Mouse (Mus musculus): ENCODE data around the gene Ttc16.

Gene Ttc16

DNA sequence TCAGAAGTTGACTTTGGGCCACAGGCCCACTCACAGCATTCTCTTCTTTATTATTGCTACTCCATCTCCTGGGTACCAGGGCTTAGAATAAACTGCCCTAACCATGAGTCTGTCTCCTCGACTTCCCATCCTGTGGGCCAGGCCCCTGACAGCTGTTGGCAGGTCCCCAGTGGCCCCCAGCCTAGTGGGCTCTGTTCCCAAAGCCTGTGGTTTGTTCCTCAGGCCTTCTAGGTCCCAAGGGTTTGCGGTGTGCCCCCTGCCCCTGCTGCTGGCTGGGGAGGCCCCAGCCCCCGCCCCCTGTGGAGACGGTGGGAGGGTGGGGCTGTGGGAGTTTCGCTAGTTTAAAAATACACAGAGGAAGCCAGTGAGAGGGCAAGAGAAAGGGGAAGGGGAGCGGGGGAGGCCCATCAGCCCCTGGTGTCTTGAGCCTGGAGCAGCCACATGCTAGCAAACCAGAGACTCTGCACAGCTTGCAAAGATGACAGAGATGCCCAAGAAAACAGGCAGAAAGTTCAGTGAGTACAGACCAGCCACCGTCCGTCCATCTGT lies 54.7 kb downstream of the Ttc16 start, which contains the start of gene Sh2d3c:
Gene Sh2d3c (plus strand): TSS at position 375 of the 549 bp plus-strand sequence.
- intact Hi-C loops (cut with DNase I), result no loop called here

- intact Hi-C loops (cut with DNase I), result no loop called here
These were observed 55.4 kb downstream of the Ttc16 start for GRCm38 (mm10) chr2:32720053-32720452.

DNA sequence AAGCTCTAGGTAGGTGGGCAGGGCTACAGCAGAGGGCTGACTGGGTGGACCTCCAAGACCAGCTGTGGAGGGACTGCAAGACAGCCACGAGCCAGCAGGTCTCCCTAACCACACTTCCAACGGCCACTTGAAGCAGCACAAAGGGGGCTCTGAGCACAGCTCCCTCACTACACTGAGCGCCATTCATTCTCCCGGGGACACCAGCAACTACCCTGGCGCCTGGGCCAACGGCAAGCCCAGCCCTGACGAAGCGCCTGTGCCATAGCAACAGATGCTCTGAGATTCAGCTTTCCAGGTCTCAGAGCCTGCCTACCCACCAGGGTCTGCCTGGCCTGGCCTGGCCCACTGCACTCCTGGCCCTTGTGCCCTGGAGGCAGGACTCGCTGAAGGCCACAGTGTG lies 56.7 kb downstream of the Ttc16 start:
- intact Hi-C loops (cut with DNase I), result no loop called here

DNA sequence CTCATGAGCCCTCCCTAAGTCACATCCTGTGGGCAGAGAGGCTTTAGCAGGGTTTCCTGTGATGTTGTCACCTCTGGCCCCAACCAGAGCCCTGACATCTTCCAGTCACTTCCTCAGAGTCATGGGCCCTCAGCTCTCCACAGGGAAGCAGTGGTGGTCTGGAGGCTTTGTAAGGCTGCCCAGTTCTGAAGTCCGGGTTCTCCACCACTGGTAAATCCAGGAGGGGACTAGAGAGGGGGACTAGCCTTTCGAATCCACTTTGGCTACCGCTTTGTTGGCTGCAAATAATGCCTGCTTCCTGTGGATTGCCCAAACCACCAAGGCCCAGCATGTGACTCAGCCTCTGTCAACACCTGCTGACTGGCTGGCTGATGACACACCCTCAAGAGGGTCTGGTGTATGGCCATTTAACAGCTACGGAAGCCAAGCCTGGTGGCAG lies 60.4 kb downstream of the Ttc16 start:
- intact Hi-C loops (cut with DNase I), result no loop called here

DNA sequence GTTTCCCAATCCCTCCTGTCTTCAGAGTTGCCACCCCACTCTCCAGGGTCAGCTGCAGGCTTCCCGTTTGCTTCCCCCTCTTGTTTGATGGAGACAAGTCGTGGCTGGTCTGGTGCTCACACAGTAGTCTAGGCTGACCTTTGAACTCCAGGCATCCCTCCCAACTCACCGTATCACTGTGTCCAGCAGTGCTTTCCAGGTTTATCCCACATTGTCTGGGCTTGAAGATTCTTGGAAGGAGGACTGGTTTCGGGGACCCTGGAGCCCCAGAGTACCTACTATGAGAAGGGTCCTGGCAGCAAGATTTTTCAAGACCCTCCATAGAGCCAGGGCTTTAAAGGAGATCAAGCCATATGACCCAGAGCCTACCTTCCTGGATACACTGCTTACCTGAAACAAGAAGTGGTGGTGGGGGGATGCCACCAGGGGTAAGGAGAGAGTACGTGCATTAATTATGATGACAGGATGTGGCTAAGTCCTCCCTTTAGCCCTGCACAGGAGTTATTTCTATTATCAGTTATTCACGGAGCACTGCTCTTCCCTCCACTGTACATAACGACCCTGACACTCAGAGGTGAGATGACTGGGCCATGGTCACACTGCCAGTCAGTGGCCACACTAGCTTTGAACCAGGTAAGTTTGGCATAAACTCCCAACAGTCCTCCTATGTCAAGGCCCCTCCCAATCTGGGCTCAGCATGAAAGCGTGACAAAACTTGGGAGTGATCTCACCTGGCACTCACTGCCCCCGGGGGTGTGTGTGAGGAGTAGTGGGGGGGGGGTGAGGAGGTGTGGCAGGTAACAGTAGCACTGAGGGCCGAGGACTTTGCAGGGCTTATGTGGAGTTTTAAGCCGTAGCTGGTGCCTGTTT lies 61.1 kb downstream of the Ttc16 start:
- intact Hi-C loops (cut with DNase I), result no loop called here

GRCm38 (mm10) chr2:32712934-32713817 lies 62.3 kb downstream of the Ttc16 start, which contains the start of gene Cdk9:
Gene Cdk9, minus strand, starts transcription at chr2:32713076.
- intact Hi-C loops (cut with DNase I), result loop anchor here (1.0 kb wide), 1 partner anchor 44 kb away; the partner anchor contains the start of gene Tor2a

DNA sequence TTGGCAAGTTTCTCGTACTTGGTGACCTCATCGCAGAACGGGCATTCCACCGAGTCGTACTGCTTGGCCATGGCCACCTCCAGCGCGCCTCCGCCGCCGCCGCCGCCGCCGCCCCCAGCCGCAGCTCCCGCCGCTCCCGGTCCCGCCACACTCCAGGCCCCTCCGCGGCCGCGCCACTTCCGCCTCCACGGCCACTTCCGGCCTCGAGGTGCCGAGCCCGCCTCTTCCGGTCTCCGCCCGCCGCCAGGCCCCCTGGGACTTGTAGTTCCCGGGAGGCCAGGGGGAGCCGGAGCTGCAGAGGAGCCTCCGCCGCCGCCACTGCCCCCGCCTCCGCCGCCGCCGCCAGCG lies 62.9 kb downstream of the Ttc16 start:
- intact Hi-C loops (cut with DNase I), result no loop called here

DNA sequence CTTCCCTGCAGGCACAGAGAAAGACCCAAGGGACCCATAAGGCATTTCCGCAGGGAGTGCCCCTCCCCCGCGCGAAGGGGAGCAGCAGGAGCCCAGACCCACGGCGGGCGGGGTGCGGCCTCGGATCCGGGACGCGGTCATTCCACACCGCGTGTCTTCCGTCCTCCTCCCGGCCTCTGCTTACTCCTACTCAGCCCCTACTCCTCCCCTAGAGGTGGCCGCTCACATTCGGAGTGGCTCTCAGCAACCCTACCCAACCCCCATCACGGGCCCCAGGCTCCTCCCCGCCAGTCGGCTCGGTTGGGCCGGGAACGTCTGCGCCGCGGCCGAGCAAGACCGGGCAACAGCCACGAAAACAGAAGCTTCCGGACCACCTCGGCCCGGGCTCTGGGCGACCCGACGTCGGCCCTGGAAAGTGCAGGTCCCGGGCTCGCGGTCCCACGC lies 63.3 kb downstream of the Ttc16 start:
- intact Hi-C loops (cut with DNase I), result no loop called here

DNA sequence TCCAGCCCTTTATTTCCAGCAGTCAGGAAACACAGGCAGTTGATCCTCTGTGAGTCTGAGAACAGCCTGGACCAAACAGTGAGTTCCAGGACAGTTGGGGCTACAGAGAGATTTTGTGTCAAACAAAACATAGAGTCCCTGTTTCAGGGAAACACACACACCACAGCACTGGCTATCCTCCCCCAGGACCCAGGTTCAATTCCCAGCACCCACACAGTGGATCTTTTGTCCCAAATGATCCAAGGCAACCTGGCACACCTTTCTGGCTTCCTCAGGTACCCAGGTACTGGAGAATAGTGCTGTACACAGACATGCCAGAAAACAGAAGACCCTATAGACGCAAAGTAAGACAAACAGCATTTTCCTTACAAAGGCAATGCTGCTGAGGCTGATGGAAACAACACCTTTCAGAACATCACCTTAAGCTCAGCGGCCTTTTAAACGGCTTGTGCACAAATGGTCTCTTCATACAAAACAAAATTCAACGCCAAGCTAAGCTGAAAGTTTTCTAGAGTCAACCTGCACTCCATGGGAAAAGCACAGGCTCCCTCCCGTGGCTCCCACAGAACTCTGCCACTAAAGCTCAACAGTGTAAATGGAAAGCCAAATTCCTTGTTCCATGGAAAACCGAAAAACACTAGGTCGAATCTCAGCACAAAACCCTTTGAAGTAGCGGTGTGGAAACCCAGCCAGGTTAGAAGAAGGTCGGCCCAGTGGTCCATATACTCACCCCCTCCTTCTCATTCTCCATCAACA lies 64.0 kb downstream of the Ttc16 start:
- intact Hi-C loops (cut with DNase I), result no loop called here

- intact Hi-C loops (cut with DNase I), result no loop called here
These were observed 65.0 kb downstream of the Ttc16 start for GRCm38 (mm10) chr2:32710425-32710824.

- intact Hi-C loops (cut with DNase I), result loop anchor here (5.0 kb wide), 1 partner anchor 153 kb away; no protein-coding TSS in a partner anchor
These were observed 65.8 kb downstream of the Ttc16 start for GRCm38 (mm10) chr2:32709521-32710137.

- intact Hi-C loops (cut with DNase I), result loop anchor here (5.0 kb wide), 1 partner anchor 154 kb away; no protein-coding TSS in a partner anchor
These were observed 66.8 kb downstream of the Ttc16 start for GRCm38 (mm10) chr2:32708643-32709042.

Small RNAs within 50 kb of the gene (microRNA-seq; reads per million reads assigned to microRNA genes)
- gene Mir2861 (0.11 to 0.37 reads per million in 2 experiments), gene Mir3960 (0 reads per million in 2 experiments)

All from adrenal gland (tissue).